Mouse (Mus musculus) ES-Bruce4 (cell line): ENCODE measurements around the gene Nacc2. TPM values are rescaled to one million over a fixed set of nuclear protein-coding genes. Genes with fewer than 3 reads are reported as not detected.

Source experiments
- H3K27ac ChIP-seq: 2 replicates; pipeline ENCODE4 v1.5.1; 2012; ENCODE audit warnings: low read length, inconsistent platforms; ENCODE audit not compliant: insufficient read depth
- H3K27me3 ChIP-seq: 2 replicates; pipeline ENCODE4 v1.6.1; 2012; ENCODE audit warnings: mild to moderate bottlenecking, low read length, inconsistent platforms; ENCODE audit not compliant: control insufficient read depth, poor library complexity, insufficient read depth, severe bottlenecking
- H3K36me3 ChIP-seq: 2 replicates; pipeline ENCODE4 v1.6.1; 2012; ENCODE audit warnings: inconsistent platforms, mild to moderate bottlenecking, low read length, moderate library complexity; ENCODE audit not compliant: control insufficient read depth, poor library complexity, insufficient read depth, severe bottlenecking
- H3K4me1 ChIP-seq: one replicate; pipeline ENCODE4 v1.8.1; 2011; ENCODE audit warnings: low read length; ENCODE audit not compliant: control insufficient read depth, insufficient read depth
- H3K4me3 ChIP-seq: 2 replicates; pipeline ENCODE4 v1.5.1; 2011; ENCODE audit warnings: low read depth, mild to moderate bottlenecking, low read length
- H3K9ac ChIP-seq: 2 replicates; pipeline ENCODE4 v1.6.1; 2012; ENCODE audit warnings: low read depth, mild to moderate bottlenecking, inconsistent platforms; ENCODE audit not compliant: poor library complexity, severe bottlenecking
- H3K9me3 ChIP-seq: replicated peaks from 2 replicates; pipeline ENCODE4 v1.6.1; 2012; ENCODE audit warnings: mild to moderate bottlenecking, low read length, inconsistent platforms; ENCODE audit not compliant: control insufficient read depth, poor library complexity, insufficient read depth, severe bottlenecking
- CTCF ChIP-seq: IDR thresholded peaks from one replicate; pipeline ENCODE4 v1.8.1; 2011; ENCODE audit warnings: low read depth, low read length
- EP300 ChIP-seq: IDR thresholded peaks from 2 replicates; pipeline ENCODE4 v1.6.1; 2011; ENCODE audit warnings: low read depth, low read length; ENCODE audit not compliant: insufficient read depth
- POLR2A ChIP-seq: IDR thresholded peaks from one replicate; pipeline ENCODE4 v1.8.1; 2011; ENCODE audit warnings: low read length; ENCODE audit not compliant: insufficient read depth
- polyA plus RNA-seq: library from polyadenylated mRNA; stranded (reverse); fragments of >200 nt; gene quantifications from 2 replicates; pipeline ENCODE4 v1.2.4, GENCODE M21; 2011; ENCODE audit warnings: low read depth; ENCODE audit not compliant: missing spikeins, insufficient read depth, insufficient read length

Nacc2 gene
- polyA plus RNA-seq, 1 experiment, result 4.0 TPM

DNA sequence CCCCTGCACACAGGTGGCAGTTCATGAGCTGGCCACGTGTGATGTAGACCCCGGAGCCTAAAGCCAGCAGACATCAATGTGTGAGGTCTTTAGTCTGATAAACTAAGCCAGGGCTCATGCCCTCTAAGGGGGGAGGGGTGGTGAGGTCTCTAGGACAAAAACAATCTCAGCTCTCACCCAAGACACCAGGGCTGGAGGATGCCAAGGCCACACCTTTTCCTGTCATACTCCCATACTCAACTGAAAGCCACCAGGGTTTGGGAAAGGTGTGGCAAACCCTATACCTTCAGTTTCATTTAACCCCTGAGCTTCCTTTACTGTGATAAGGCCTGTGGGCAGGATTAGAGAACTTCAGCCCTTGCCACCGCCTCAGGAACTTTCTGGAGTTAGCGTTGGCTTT lies 60.8 kb downstream of the Nacc2 start:
- H3K27ac ChIP-seq, result no peak overlapping the region
- H3K9me3 ChIP-seq, result no peaks in the 10 kb centered on the region
- no peaks in the 10 kb centered on the region for H3K36me3 ChIP-seq
- no peak for TF ChIP-seq EP300
- TF ChIP-seq CTCF, result no peak
- no peak for TF ChIP-seq POLR2A
- no peak overlapping the region for H3K4me3 ChIP-seq
- peaks cover 6% of the 10 kb centered on the region for H3K4me1 ChIP-seq
- no peak overlapping the region for H3K9ac ChIP-seq
- H3K27me3 ChIP-seq, result no peaks in the 10 kb centered on the region

DNA sequence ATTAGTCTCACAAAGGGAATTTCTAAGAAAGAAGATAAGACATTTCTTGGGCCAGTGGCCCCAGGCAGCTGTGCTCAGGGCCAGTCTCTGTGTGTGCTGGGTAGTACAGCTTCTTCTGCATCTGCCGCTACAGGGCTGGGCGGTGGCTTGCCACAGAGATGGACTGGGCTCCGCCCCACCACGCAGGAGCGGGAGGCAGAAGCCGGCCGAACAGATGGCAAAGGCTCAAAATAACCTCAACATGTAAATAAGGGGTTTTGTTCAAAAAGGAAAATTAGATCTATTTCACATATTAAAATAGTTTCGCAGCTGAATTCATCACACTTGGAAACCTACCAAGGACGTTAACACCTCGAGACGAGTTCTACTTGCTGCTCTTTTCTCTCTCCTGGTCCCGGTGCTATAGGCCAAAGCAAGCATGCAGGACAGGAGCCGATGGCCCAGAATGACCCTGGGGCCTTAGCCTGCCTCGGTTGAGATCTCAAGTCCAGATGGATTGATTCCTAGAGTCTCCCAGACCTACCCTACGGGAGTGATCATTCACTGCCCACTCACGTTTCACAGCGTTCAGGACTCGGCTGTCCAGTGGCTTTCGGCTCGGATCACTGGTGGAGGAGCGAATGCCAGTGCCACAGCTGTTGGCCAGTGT lies 61.9 kb downstream of the Nacc2 start:
- Histone ChIP-seq H3K36me3 (no peaks in the 10 kb centered on the region), H3K4me1 (peaks cover 12% of the 10 kb centered on the region), H3K9me3 (no peaks in the 10 kb centered on the region), H3K27me3 (no peaks in the 10 kb centered on the region), H3K4me3 (no peak overlapping the region), H3K27ac (no peak overlapping the region), H3K9ac (no peak overlapping the region)
- TF ChIP-seq EP300 (no peak), CTCF (no peak), POLR2A (no peak)

DNA sequence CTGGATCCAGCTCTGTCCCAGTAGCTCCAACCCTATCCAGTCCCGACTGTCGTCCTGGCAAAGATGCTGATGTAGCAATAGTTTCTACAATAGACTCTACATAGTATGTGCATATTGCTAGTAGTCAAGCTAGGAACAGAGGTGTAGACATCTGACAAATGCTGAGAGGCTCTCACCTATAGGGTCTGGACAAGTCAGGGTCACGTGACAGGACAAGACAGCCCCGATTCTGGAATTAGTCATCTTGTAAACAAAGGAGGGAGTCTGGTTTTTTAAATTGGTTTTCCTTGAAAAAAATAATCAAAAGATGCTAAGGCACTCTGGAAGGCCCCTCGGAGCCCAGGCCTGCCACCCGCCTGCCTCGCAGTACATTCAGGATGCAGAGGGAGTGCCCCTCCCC lies 66.0 kb downstream of the Nacc2 start:
- peaks cover 15% of the 10 kb centered on the region for H3K4me1 ChIP-seq
- no peaks in the 10 kb centered on the region for H3K9me3 ChIP-seq
- no peak overlapping the region for H3K27ac ChIP-seq
- H3K36me3 ChIP-seq, result no peaks in the 10 kb centered on the region
- no peaks in the 10 kb centered on the region for H3K27me3 ChIP-seq
- no peak overlapping the region for H3K9ac ChIP-seq
- H3K4me3 ChIP-seq, result no peak overlapping the region
- TF ChIP-seq EP300 (no peak), CTCF (no peak), POLR2A (no peak)

DNA sequence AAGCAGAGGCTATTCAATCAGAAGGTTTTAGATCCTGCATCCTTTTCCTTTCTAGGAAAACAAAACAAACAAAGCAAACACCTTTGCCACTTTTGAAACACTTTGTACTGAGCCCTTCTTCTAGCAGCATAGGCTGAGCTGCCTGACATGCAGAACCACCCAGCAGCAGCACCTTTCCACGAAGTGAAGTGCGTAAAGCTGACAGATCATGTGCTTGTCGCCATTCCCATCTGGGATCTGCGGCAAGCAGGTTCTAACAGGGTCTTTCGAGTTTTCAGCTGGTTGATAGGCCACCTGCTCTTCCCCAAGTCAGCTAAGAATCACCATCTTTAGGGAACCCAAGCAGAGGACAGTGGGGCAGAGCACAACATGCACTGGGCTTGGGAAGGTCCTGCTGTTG lies 66.8 kb downstream of the Nacc2 start:
- H3K9me3 ChIP-seq, result no peaks in the 10 kb centered on the region
- no peaks in the 10 kb centered on the region for H3K36me3 ChIP-seq
- no peaks in the 10 kb centered on the region for H3K27me3 ChIP-seq
- TF ChIP-seq CTCF, result no peak
- no peak for TF ChIP-seq POLR2A
- no peak for TF ChIP-seq EP300
- no peak overlapping the region for H3K9ac ChIP-seq
- H3K27ac ChIP-seq, result no peak overlapping the region
- H3K4me1 ChIP-seq, result peaks cover 15% of the 10 kb centered on the region
- H3K4me3 ChIP-seq, result no peak overlapping the region

DNA sequence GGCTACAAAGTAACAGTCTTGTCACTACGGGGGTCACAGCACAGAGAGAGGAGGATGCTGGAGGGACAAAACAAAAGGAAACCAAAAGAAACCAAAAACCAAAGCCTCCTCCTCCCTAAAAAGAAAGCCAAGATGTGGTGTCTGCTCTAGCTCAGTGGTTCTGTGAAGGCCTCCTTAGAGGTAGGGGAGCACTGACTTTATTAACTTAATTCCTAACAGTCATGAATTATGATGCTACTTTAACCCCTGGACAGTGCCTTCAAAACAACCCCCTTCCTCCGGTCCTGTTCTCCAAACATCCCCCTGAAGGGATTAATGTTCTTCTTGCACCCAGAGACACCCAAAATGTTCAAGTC lies 67.3 kb downstream of the Nacc2 start:
- H3K4me3 ChIP-seq, result no peak overlapping the region
- H3K27ac ChIP-seq, result peak overlapping the region; percentile 76
- no peak overlapping the region for H3K9ac ChIP-seq
- H3K4me1 ChIP-seq, result peaks cover 15% of the 10 kb centered on the region
- no peaks in the 10 kb centered on the region for H3K27me3 ChIP-seq
- no peaks in the 10 kb centered on the region for H3K9me3 ChIP-seq
- no peaks in the 10 kb centered on the region for H3K36me3 ChIP-seq
- TF ChIP-seq EP300, result no peak
- no peak for TF ChIP-seq POLR2A
- TF ChIP-seq CTCF, result no peak

DNA sequence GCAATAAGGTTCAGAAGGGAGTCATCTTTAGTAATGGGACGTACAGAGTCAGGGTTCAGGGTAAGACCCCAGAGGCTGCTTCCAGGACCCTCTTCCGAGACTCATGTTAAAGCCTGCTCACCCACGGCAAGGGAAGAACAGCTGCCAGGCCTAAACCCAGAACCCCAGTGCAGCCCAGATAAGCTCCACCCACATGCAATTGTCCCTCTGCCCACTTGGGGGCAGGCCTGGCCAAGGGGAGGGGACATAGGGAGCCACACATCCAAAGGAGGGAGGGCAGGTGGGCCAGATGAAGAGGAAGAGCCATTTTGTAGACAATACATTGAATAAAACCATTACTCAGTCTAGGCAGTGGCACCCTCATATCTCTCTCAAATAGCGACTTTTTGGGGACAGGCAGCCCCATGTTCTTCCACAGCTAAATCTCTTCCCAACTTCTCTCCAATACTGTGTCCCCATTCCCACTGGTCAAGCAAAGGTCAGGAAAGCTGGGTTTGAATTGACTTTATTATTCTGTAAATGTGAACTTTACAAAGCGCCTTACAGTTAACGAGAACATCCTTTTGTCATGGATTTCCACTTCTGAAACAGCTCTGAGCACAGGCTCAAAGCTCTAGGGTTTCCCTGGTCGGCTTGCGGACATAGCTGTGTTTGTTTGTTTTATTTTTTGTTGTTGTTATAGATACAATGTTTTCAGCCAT lies 67.8 kb downstream of the Nacc2 start:
- H3K4me1 ChIP-seq, result peaks cover 15% of the 10 kb centered on the region
- no peak for TF ChIP-seq POLR2A
- peak; percentile 85 for TF ChIP-seq EP300
- peak; percentile 94 for TF ChIP-seq CTCF
- peak overlapping the region; percentile 76 for H3K27ac ChIP-seq
- no peaks in the 10 kb centered on the region for H3K27me3 ChIP-seq
- no peaks in the 10 kb centered on the region for H3K9me3 ChIP-seq
- H3K36me3 ChIP-seq, result no peaks in the 10 kb centered on the region
- H3K9ac ChIP-seq, result no peak overlapping the region
- H3K4me3 ChIP-seq, result no peak overlapping the region
